Comparison of ENCODE assay signal across 8 mouse cellular contexts in the genomic region with DNA sequence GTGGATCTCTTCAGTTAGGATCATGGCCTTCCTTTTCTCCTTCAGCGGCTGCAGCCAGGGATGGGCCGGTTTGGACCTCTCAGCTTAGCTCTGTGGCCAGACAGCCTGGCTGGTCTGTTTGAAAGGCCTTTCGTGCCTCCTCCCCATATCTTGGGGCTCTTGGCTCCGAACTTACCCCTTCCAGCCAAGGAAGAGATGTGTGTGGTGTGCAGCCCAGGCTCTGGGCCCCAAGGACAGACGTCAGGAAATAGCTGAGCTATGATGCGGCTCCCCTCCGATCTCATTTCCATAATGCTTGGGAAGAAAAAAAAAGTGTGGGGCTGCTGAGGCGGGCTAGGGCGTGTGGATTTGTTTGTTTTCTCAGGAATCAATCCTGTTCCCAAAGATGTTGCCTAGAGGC.
DNase-seq lines count a peak whose midpoint lies in the region; ATAC-seq lines count a peak whose summit lies in the region.

No protein-coding gene starts in this region.

- intact Hi-C loops in heart, postnatal 14 days (cut with DNase I), result loop anchor here (2.0 to 10.0 kb wide), 4 partner anchors 55 to 535 kb away; partner anchors contain the start of gene Mn1

- peaks cover 20% of the 10 kb centered on the region for H3K27me3 ChIP-seq in heart, embryonic 12.5 days (replicated peaks)
- H3K27me3 ChIP-seq in embryonic facial prominence, embryonic 13.5 days, result 0 out of 2 replicates have a peak, but pooled peaks cover under 1% of the 10 kb centered on the region
- no peaks in the 10 kb centered on the region for H3K27me3 ChIP-seq in lung, embryonic 16.5 days (ENCODE audit: control insufficient read depth, insufficient read depth, low read depth, low read length)

- peaks cover 17% of the 10 kb centered on the region for H3K4me1 ChIP-seq in heart, embryonic 12.5 days (replicated peaks)
- H3K4me1 ChIP-seq in embryonic facial prominence, embryonic 13.5 days, result peaks cover 29% of the 10 kb centered on the region
- no peaks in the 10 kb centered on the region for H3K4me1 ChIP-seq in lung, embryonic 16.5 days (replicated peaks; ENCODE audit: control insufficient read depth, insufficient read depth, low read length)

- 39% methylated on average over 9 of the region's 9 CpGs for WGBS in heart, embryonic 12.5 days
- WGBS in embryonic facial prominence, embryonic 13.5 days, result 25% methylated on average over 9 of the region's 9 CpGs
- 29% methylated on average over 9 of the region's 9 CpGs for WGBS in lung, embryonic 16.5 days

- H3K36me3 ChIP-seq in heart, embryonic 12.5 days, result no peaks in the 10 kb centered on the region
- H3K36me3 ChIP-seq in embryonic facial prominence, embryonic 13.5 days, result no peaks in the 10 kb centered on the region
- no peaks in the 10 kb centered on the region for H3K36me3 ChIP-seq in lung, embryonic 16.5 days (ENCODE audit: control insufficient read depth, insufficient read depth, low read length)

- no peak overlapping the region for H3K4me3 ChIP-seq in heart, embryonic 12.5 days
- no peak overlapping the region for H3K4me3 ChIP-seq in embryonic facial prominence, embryonic 13.5 days
- no peak overlapping the region for H3K4me3 ChIP-seq in lung, embryonic 16.5 days (ENCODE audit: low read length)

- H3K4me2 ChIP-seq in heart, embryonic 12.5 days, result no peak overlapping the region
- 0 out of 2 replicates have a peak overlapping the region, but pooled peaks have one; percentile 14 for H3K4me2 ChIP-seq in embryonic facial prominence, embryonic 13.5 days
- H3K4me2 ChIP-seq in lung, embryonic 16.5 days (ENCODE audit: low read depth, low read length), result no peak overlapping the region

- DNase-seq in heart, adult 18-20 months, result peak; percentile 82 to 91
- DNase-seq in heart, postnatal 14 days, result peak; percentile 70 to 73
- DNase-seq in T-cell, adult 2 months (ENCODE audit: low spot score), result no peak
- no peak for DNase-seq in cerebellum, adult 9-11 months
- DNase-seq in spleen, adult 12 weeks (ENCODE audit: low spot score), result no peak

- no peak overlapping the region for H3K9ac ChIP-seq in heart, embryonic 12.5 days
- no peak overlapping the region for H3K9ac ChIP-seq in embryonic facial prominence, embryonic 13.5 days
- no peak overlapping the region; the same call in 1 of the 2 replicates for H3K9ac ChIP-seq in lung, embryonic 16.5 days (ENCODE audit: low read length)

- no peak overlapping the region for H3K27ac ChIP-seq in heart, embryonic 12.5 days (ENCODE audit: poor library complexity, severe bottlenecking)
- H3K27ac ChIP-seq in embryonic facial prominence, embryonic 13.5 days, result peak overlapping the region; percentile 74
- H3K27ac ChIP-seq in lung, embryonic 16.5 days (ENCODE audit: low read length), result peak overlapping the region; percentile 7; the same call in 1 of the 2 replicates

- no peaks in the 10 kb centered on the region for H3K9me3 ChIP-seq in heart, embryonic 12.5 days (replicated peaks)
- H3K9me3 ChIP-seq in embryonic facial prominence, embryonic 13.5 days, result no peaks in the 10 kb centered on the region
- no peaks in the 10 kb centered on the region for H3K9me3 ChIP-seq in lung, embryonic 16.5 days (ENCODE audit: control insufficient read depth, low read length)

- ATAC-seq in heart, embryonic 12.5 days (ENCODE audit: insufficient number of reproducible peaks, low FRiP score), result no peak
- peak; percentile 23; the same call in 1 of the 2 replicates for ATAC-seq in embryonic facial prominence, embryonic 13.5 days (ENCODE audit: insufficient number of reproducible peaks, insufficient read depth, low FRiP score, low TSS enrichment, low read depth)
- peak; percentile 71 for ATAC-seq in lung, embryonic 16.5 days (ENCODE audit: low read depth)

Comparison
In these comparisons a context has a peak if more than half of its experiments do, and no peak if none do; other contexts are left out.
1. DNase-seq: peak in heart, adult 18-20 months (2 of 2) and heart, postnatal 14 days (2 of 2); none in T-cell, adult 2 months (single experiment), cerebellum, adult 9-11 months (single experiment) and spleen, adult 12 weeks (single experiment).